Mouse (Mus musculus) kidney, embryonic 15.5 days (tissue): ENCODE data around the gene Msrb2. TPM values are rescaled to one million over a fixed set of nuclear protein-coding genes. Genes with fewer than 3 reads are reported as not detected.

Experiments used
- ATAC-seq: fragments of 200-750 bp; cut with Nextera tagmentation; replicated peaks from 2 replicates; pipeline ENCODE4 v1.8.0; 2017; ENCODE audit warnings: moderate TSS enrichment; ENCODE audit not compliant: low FRiP score
- H3K27ac ChIP-seq: fragments of 300-500 bp; sonication (generic); 2 replicates; pipeline ENCODE4 v1.5.1; 2015; ENCODE audit warnings: mild to moderate bottlenecking, inconsistent platforms
- H3K27me3 ChIP-seq: fragments of 300-500 bp; sonication (generic); 2 replicates; pipeline ENCODE4 v1.6.1; 2015; ENCODE audit warnings: inconsistent platforms
- H3K36me3 ChIP-seq: fragments of 300-500 bp; sonication (generic); 2 replicates; pipeline ENCODE4 v1.6.1; 2015; ENCODE audit warnings: inconsistent platforms
- H3K4me1 ChIP-seq: fragments of 300-500 bp; sonication (generic); 2 replicates; pipeline ENCODE4 v1.6.1; 2015; ENCODE audit warnings: inconsistent platforms
- H3K4me2 ChIP-seq: fragments of 300-500 bp; sonication (generic); 2 replicates; pipeline ENCODE4 v1.6.1; 2015; ENCODE audit warnings: moderate library complexity, mild to moderate bottlenecking, inconsistent platforms
- H3K4me3 ChIP-seq: fragments of 300-500 bp; sonication (generic); replicated peaks from 2 replicates; pipeline ENCODE4 v1.5.1; 2015; ENCODE audit warnings: mild to moderate bottlenecking, inconsistent platforms
- H3K9ac ChIP-seq: fragments of 300-500 bp; sonication (generic); 2 replicates; pipeline ENCODE4 v1.6.1; 2015; ENCODE audit warnings: mild to moderate bottlenecking, inconsistent platforms
- H3K9me3 ChIP-seq: fragments of 300-500 bp; sonication (generic); replicated peaks from 2 replicates; pipeline ENCODE4 v1.6.1; 2016; ENCODE audit warnings: inconsistent platforms
- WGBS: fragments of 180-500 bp; shearing (Covaris S2); methylation state at CpG from one replicate; pipeline ENCODE4 v1.1.7; 2015; ENCODE audit warnings: mixed read lengths; 5-methylcytosine and 5-hydroxymethylcytosine counted together
- polyA plus RNA-seq: library from polyadenylated mRNA; unstranded; fragments of >200 nt; fragmentation: Nextera tagmentation; extraction: Ambion mirVana; gene quantifications from 2 replicates; pipeline ENCODE4 v1.2.1, GENCODE M21; 2015

The Msrb2 gene
- polyA plus RNA-seq, 1 experiment from 2014 or later: 34.2 TPM

- no peak for ATAC-seq
- 0 out of 2 replicates have a peak, but pooled peaks cover 4% of the 10 kb centered on the region for H3K36me3 ChIP-seq
- 45% methylated on average over 2 of the region's 2 CpGs for WGBS
- no peaks in the 10 kb centered on the region for H3K9me3 ChIP-seq
- no peak overlapping the region for H3K27ac ChIP-seq
- no peaks in the 10 kb centered on the region for H3K4me1 ChIP-seq
- no peak overlapping the region for H3K4me2 ChIP-seq
- no peak overlapping the region for H3K4me3 ChIP-seq
- no peaks in the 10 kb centered on the region for H3K27me3 ChIP-seq
- no peak overlapping the region for H3K9ac ChIP-seq
Measured at GRCm38 (mm10) chr2:19392793-19393192, 21.6 kb downstream of the Msrb2 start.

- H3K4me2 ChIP-seq: no peak overlapping the region
- no peaks in the 10 kb centered on the region for H3K9me3 ChIP-seq
- ATAC-seq: no peak
- no peak overlapping the region for H3K4me3 ChIP-seq
- peak overlapping the region; percentile 80 for H3K27ac ChIP-seq
- no peak overlapping the region for H3K9ac ChIP-seq
- 75% methylated on average over 5 of the region's 5 CpGs for WGBS
- H3K4me1 ChIP-seq: peaks cover 14% of the 10 kb centered on the region
- no peaks in the 10 kb centered on the region for H3K36me3 ChIP-seq
- H3K27me3 ChIP-seq: no peaks in the 10 kb centered on the region
Measured at GRCm38 (mm10) chr2:19405409-19405808, 34.2 kb downstream of the Msrb2 start.

- no peak overlapping the region for H3K4me3 ChIP-seq
- H3K4me2 ChIP-seq: no peak overlapping the region
- H3K27me3 ChIP-seq: no peaks in the 10 kb centered on the region
- peak; percentile 84 for ATAC-seq
- peak overlapping the region; percentile 20 for H3K27ac ChIP-seq
- H3K4me1 ChIP-seq: peaks cover 14% of the 10 kb centered on the region
- no peak overlapping the region for H3K9ac ChIP-seq
- no peaks in the 10 kb centered on the region for H3K36me3 ChIP-seq
- no peaks in the 10 kb centered on the region for H3K9me3 ChIP-seq
- 34% methylated on average over 3 of the region's 3 CpGs for WGBS
Measured at GRCm38 (mm10) chr2:19406531-19406930, 35.3 kb downstream of the Msrb2 start.

- WGBS: 21% methylated on average over 19 of the region's 19 CpGs
Measured at GRCm38 (mm10) chr2:19414222-19414965, 43.2 kb downstream of the Msrb2 start.

GRCm38 (mm10) chr2:19415063-19415521 lies 43.9 kb downstream of the Msrb2 start:
- ATAC-seq: 0 out of 2 replicates have a peak, but pooled peaks have one; percentile 58
- Histone ChIP-seq H3K9me3 (no peaks in the 10 kb centered on the region), H3K4me2 (peak overlapping the region; percentile 50), H3K36me3 (no peaks in the 10 kb centered on the region), H3K9ac (no peak overlapping the region), H3K27me3 (peaks cover 14% of the 10 kb centered on the region; the same call in 1 of the 2 replicates), H3K27ac (no peak overlapping the region), H3K4me1 (peaks cover 8% of the 10 kb centered on the region; the same call in 1 of the 2 replicates), H3K4me3 (peak overlapping the region; percentile 31)
- WGBS: 1% methylated on average over 6 of the region's 6 CpGs

More at GRCm38 (mm10) chr2:19414222-19414965, 43.2 kb downstream of the Msrb2 start:
- ATAC-seq: peak; percentile 22; the same call in 1 of the 2 replicates
- H3K9ac ChIP-seq: no peak overlapping the region
- peak overlapping the region; percentile 31 for H3K4me3 ChIP-seq
- H3K9me3 ChIP-seq: no peaks in the 10 kb centered on the region
- no peaks in the 10 kb centered on the region for H3K36me3 ChIP-seq
- H3K27me3 ChIP-seq: peaks cover 9% of the 10 kb centered on the region; the same call in 1 of the 2 replicates
- H3K4me2 ChIP-seq: peak overlapping the region; percentile 50
- H3K27ac ChIP-seq: no peak overlapping the region
- H3K4me1 ChIP-seq: peaks cover 8% of the 10 kb centered on the region; the same call in 1 of the 2 replicates

- WGBS: 72% methylated on average over 6 of the region's 6 CpGs
- H3K4me3 ChIP-seq: no peak overlapping the region
- no peak overlapping the region for H3K9ac ChIP-seq
- no peak for ATAC-seq
- peaks cover 8% of the 10 kb centered on the region; the same call in 1 of the 2 replicates for H3K4me1 ChIP-seq
- no peaks in the 10 kb centered on the region for H3K36me3 ChIP-seq
- no peak overlapping the region for H3K4me2 ChIP-seq
- no peak overlapping the region for H3K27ac ChIP-seq
- peaks cover 18% of the 10 kb centered on the region; the same call in 1 of the 2 replicates for H3K27me3 ChIP-seq
- no peaks in the 10 kb centered on the region for H3K9me3 ChIP-seq
Measured at GRCm38 (mm10) chr2:19416066-19416465, 44.8 kb downstream of the Msrb2 start.

- no peaks in the 10 kb centered on the region for H3K9me3 ChIP-seq
- no peaks in the 10 kb centered on the region for H3K36me3 ChIP-seq
- no peak overlapping the region for H3K4me2 ChIP-seq
- H3K27ac ChIP-seq: no peak overlapping the region
- WGBS: 62% methylated on average over 1 of the region's 1 CpGs
- no peak overlapping the region for H3K9ac ChIP-seq
- H3K27me3 ChIP-seq: peaks cover 54% of the 10 kb centered on the region
- ATAC-seq: no peak
- H3K4me3 ChIP-seq: no peak overlapping the region
- peaks cover 2% of the 10 kb centered on the region; the same call in 1 of the 2 replicates for H3K4me1 ChIP-seq
Measured at GRCm38 (mm10) chr2:19419686-19420345, 48.6 kb downstream of the Msrb2 start.

- ATAC-seq: no peak
- H3K27me3 ChIP-seq: peaks cover 65% of the 10 kb centered on the region
Measured at GRCm38 (mm10) chr2:19422226-19422625, 51.0 kb downstream of the Msrb2 start.

GRCm38 (mm10) chr2:19423086-19423485 lies 51.8 kb downstream of the Msrb2 start:
- no peak overlapping the region for H3K4me3 ChIP-seq
- no peak overlapping the region for H3K27ac ChIP-seq
- H3K9me3 ChIP-seq: no peaks in the 10 kb centered on the region
- 75% methylated on average over 6 of the region's 6 CpGs for WGBS
- H3K9ac ChIP-seq: no peak overlapping the region
- peaks cover 71% of the 10 kb centered on the region for H3K27me3 ChIP-seq
- H3K4me2 ChIP-seq: no peak overlapping the region
- H3K4me1 ChIP-seq: no peaks in the 10 kb centered on the region
- ATAC-seq: no peak
- H3K36me3 ChIP-seq: no peaks in the 10 kb centered on the region

More at GRCm38 (mm10) chr2:19422226-19422625, 51.0 kb downstream of the Msrb2 start:
- H3K4me1 ChIP-seq: no peaks in the 10 kb centered on the region
- no peaks in the 10 kb centered on the region for H3K9me3 ChIP-seq
- no peak overlapping the region for H3K4me3 ChIP-seq
- no peak overlapping the region for H3K4me2 ChIP-seq
- H3K9ac ChIP-seq: no peak overlapping the region
- H3K27ac ChIP-seq: no peak overlapping the region
- H3K36me3 ChIP-seq: no peaks in the 10 kb centered on the region

- Histone ChIP-seq H3K4me1 (peaks cover 16% of the 10 kb centered on the region), H3K9me3 (no peaks in the 10 kb centered on the region), H3K4me3 (no peak overlapping the region), H3K27ac (no peak overlapping the region), H3K36me3 (no peaks in the 10 kb centered on the region), H3K4me2 (no peak overlapping the region), H3K27me3 (peaks cover 92% of the 10 kb centered on the region), H3K9ac (no peak overlapping the region)
- no peak; the same call in 1 of the 2 replicates for ATAC-seq
- 4% methylated on average over 10 of the region's 10 CpGs for WGBS
Measured at GRCm38 (mm10) chr2:19429031-19429430, 57.8 kb downstream of the Msrb2 start.

GRCm38 (mm10) chr2:19429691-19430690 lies 58.8 kb downstream of the Msrb2 start:
- no peak overlapping the region for H3K4me2 ChIP-seq
- H3K27me3 ChIP-seq: peaks cover 92% of the 10 kb centered on the region
- H3K9me3 ChIP-seq: no peaks in the 10 kb centered on the region
- H3K9ac ChIP-seq: no peak overlapping the region
- no peaks in the 10 kb centered on the region for H3K36me3 ChIP-seq
- no peak for ATAC-seq
- no peak overlapping the region for H3K27ac ChIP-seq
- 4% methylated on average over 31 of the region's 31 CpGs for WGBS
- H3K4me3 ChIP-seq: no peak overlapping the region
- H3K4me1 ChIP-seq: peaks cover 16% of the 10 kb centered on the region
